Mouse (Mus musculus) lung, adult 2 months (tissue): ENCODE results near the gene Siglec1.

Experiments
- CTCF ChIP-seq: fragments of 200-500 bp; IDR thresholded peaks from 2 replicates; pipeline ENCODE4 v1.5.1; 2011; ENCODE audit warnings: mild to moderate bottlenecking, low read length, control low read depth; ENCODE audit not compliant: insufficient read depth
- POLR2A ChIP-seq: fragments of 200-500 bp; IDR thresholded peaks from 2 replicates; pipeline ENCODE4 v1.6.1; 2011; ENCODE audit warnings: low read depth, mild to moderate bottlenecking, control low read depth, low read length, borderline replicate concordance; ENCODE audit errors: extremely low read depth

DNA sequence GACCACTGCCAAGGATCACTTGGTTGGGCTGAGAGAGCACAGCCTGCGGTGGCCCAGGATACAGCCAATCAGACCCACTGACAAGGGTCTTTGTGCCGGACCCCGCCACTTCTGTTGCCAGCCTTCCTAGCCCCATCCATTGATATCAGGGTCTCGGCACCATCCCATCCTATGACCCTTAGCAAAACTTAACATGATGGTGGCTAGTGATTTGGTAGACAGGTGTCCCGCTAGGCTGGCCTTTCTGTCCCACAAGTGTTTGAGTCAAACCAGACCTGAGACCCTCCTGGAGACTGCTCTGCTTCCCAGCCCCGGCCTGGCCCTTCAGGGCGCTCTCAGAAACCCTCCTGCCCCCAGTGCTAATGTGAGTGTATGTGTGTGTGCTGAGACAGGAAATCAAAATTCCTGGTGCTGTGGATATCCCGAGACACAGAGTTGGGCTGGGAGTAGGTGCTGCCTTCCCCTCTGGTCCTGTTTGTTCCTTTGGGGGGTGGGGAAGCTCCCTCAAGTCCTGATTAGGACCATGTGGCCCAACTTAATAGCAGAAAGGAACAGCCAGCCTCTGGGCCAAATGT is 48.3 kb upstream of the Siglec1 start:
- TF ChIP-seq POLR2A: no peak
- no peak for TF ChIP-seq CTCF
